Mouse (Mus musculus) E14TG2a.4 (cell line): ENCODE data around the gene Gyg.

Source experiments
- H3K27me3 ChIP-seq: 2 replicates; pipeline ENCODE4 v1.6.1; 2014; ENCODE audit warnings: low read length, control low read depth; ENCODE audit not compliant: insufficient read depth
- H3K36me3 ChIP-seq: 2 replicates; pipeline ENCODE4 v1.6.1; 2014; ENCODE audit warnings: low read length, control low read depth; ENCODE audit not compliant: insufficient read depth
- H3K4me1 ChIP-seq: replicated peaks from 2 replicates; pipeline ENCODE4 v1.6.1; 2014; ENCODE audit warnings: low read depth, low read length, control low read depth
- H3K4me3 ChIP-seq: replicated peaks from 2 replicates; pipeline ENCODE4 v1.5.1; 2014; ENCODE audit warnings: mild to moderate bottlenecking, low read length
- H3K9me3 ChIP-seq: 2 replicates; pipeline ENCODE4 v1.6.1; 2014; ENCODE audit warnings: low read length, control low read depth
- CTCF ChIP-seq: conservative IDR thresholded peaks from 2 replicates; pipeline ENCODE4 v1.5.1; 2014; ENCODE audit warnings: low read length
- NANOG ChIP-seq: IDR thresholded peaks from 2 replicates; pipeline ENCODE4 v1.6.1; 2014; ENCODE audit warnings: borderline replicate concordance, low read length, mixed read lengths
- POU5F1 ChIP-seq: IDR thresholded peaks from 2 replicates; pipeline ENCODE4 v1.6.1; 2014; ENCODE audit warnings: low read length, borderline replicate concordance

The Gyg gene

GRCm38 (mm10) chr3:20103830-20104229 lies 51.3 kb downstream of the Gyg start:
- Histone ChIP-seq H3K36me3 (peaks cover 57% of the 10 kb centered on the region), H3K4me3 (no peak overlapping the region), H3K4me1 (0 out of 2 replicates have a peak, but pooled peaks cover 4% of the 10 kb centered on the region), H3K9me3 (no peaks in the 10 kb centered on the region), H3K27me3 (no peaks in the 10 kb centered on the region)
- TF ChIP-seq CTCF (no peak), POU5F1 (no peak), NANOG (no peak)

GRCm38 (mm10) chr3:20082161-20082560 lies 73.0 kb downstream of the Gyg start:
- Histone ChIP-seq H3K4me1 (no peaks in the 10 kb centered on the region), H3K9me3 (no peaks in the 10 kb centered on the region), H3K4me3 (no peak overlapping the region), H3K27me3 (no peaks in the 10 kb centered on the region), H3K36me3 (peaks cover 85% of the 10 kb centered on the region)
- TF ChIP-seq CTCF: no peak
- no peak for TF ChIP-seq NANOG
- TF ChIP-seq POU5F1: no peak

GRCm38 (mm10) chr3:20076145-20077053 lies 78.7 kb downstream of the Gyg start:
- Histone ChIP-seq H3K4me3 (no peak overlapping the region), H3K4me1 (no peaks in the 10 kb centered on the region), H3K9me3 (no peaks in the 10 kb centered on the region), H3K27me3 (no peaks in the 10 kb centered on the region), H3K36me3 (peaks cover 73% of the 10 kb centered on the region)
- TF ChIP-seq NANOG: no peak
- TF ChIP-seq CTCF: no peak
- no peak for TF ChIP-seq POU5F1
